Mouse (Mus musculus) small intestine, adult 2 months (tissue): ENCODE results near the gene Cyp4f17. TPM values are rescaled to one million over a fixed set of nuclear protein-coding genes. Genes with fewer than 3 reads are reported as not detected.
A peak's percentile ranks its signal among the peaks of the same experiment; 100 is the strongest.
"Not testable (repeated sequence)": the region's sequence is repeated elsewhere in the genome, so short reads cannot be mapped to it uniquely, and the experiment has no call there.

Experiments
- H3K27ac ChIP-seq: fragments of 200-500 bp; 2 replicates; pipeline ENCODE4 v1.5.1; 2012; ENCODE audit warnings: low read depth, low read length, control low read depth, inconsistent platforms; ENCODE audit not compliant: insufficient read depth
- H3K27me3 ChIP-seq: fragments of 200-500 bp; 2 replicates; pipeline ENCODE4 v1.6.1; 2012; ENCODE audit warnings: mild to moderate bottlenecking, moderate library complexity, low read length, inconsistent platforms; ENCODE audit not compliant: control insufficient read depth, insufficient read depth
- H3K36me3 ChIP-seq: fragments of 200-500 bp; 2 replicates; pipeline ENCODE4 v1.6.1; 2012; ENCODE audit warnings: mild to moderate bottlenecking, low read length, control low read depth, inconsistent platforms; ENCODE audit not compliant: control insufficient read depth, insufficient read depth
- H3K4me1 ChIP-seq: fragments of 200-500 bp; 2 replicates; pipeline ENCODE4 v1.6.1; 2012; ENCODE audit warnings: low read length, inconsistent platforms, mixed read lengths; ENCODE audit not compliant: control insufficient read depth, insufficient read depth, insufficient read length
- H3K4me3 ChIP-seq: fragments of 200-500 bp; 2 replicates; pipeline ENCODE4 v1.5.1; 2012; ENCODE audit warnings: low read depth, mild to moderate bottlenecking, control low read depth, inconsistent platforms, low read length, moderate library complexity
- CTCF ChIP-seq: fragments of 200-500 bp; IDR thresholded peaks from 2 replicates; pipeline ENCODE4 v1.5.1; 2012; ENCODE audit warnings: low read depth, mild to moderate bottlenecking, control low read depth, inconsistent platforms, low read length, moderate library complexity, mixed read lengths; ENCODE audit not compliant: insufficient replicate concordance, insufficient read length; ENCODE audit errors: extremely low read depth
- POLR2A ChIP-seq: fragments of 200-500 bp; IDR thresholded peaks from 2 replicates; pipeline ENCODE4 v1.6.1; 2012; ENCODE audit warnings: low read depth, mild to moderate bottlenecking, control low read depth, inconsistent platforms, low read length, moderate library complexity
- WGBS: fragments of 180-500 bp; shearing (Covaris S2); methylation state at CpG from one replicate; pipeline ENCODE4 v1.1.7; 2018; 5-methylcytosine and 5-hydroxymethylcytosine counted together
- polyA plus RNA-seq: library from polyadenylated mRNA; depleted of rRNA; stranded (reverse); fragments of >200 nt; gene quantifications from 2 replicates; pipeline ENCODE4 v1.2.3, GENCODE M21; 2012; rRNA removed

Cyp4f17 gene
- polyA plus RNA-seq, 1 experiment: 2.5 TPM

DNA sequence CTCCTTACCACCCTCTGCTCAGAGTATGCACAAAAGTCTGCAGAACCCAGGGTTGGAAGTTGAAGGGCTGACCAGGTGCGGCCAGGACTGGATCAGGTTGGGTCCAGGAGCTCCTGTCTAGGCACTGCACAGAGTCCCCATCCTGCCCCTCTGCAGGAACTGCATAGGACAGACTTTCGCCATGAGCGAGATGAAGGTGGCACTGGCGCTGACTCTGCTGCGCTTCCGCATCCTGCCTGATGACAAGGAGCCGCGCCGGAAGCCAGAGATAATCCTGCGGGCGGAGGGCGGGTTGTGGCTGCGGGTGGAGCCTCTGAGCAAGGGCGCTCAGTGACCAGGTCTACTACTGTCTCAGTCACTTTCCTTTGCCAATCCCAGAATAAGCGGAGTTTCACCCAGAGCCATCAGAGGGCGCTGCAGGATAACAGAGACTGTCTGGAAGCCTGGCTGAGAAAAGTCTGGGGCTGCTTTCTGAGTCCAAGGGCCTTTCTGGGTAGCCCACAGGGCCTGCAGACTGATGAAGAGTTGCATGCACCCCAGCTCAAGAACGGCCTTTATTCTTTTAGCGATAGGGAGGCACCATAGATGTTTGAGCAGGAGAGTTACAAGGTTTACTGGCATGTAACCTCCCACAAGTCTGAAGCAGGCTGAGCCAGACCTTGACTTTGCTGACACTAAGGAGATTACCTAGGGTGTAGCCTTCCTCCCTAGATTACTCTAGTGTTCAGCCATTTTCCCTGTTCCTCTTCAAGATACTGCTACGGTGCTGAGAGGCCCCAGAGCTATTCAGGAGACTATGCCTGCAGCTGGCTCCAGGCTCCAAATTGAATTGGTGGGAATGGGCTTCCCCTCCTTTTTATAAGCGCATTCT, 45.3 kb downstream of the Cyp4f17 start:
- Histone ChIP-seq H3K27ac (peak overlapping the region; percentile 8; the same call in 1 of the 2 replicates), H3K4me1 (peaks cover 2% of the 10 kb centered on the region; the same call in 1 of the 2 replicates), H3K36me3 (peaks cover 10% of the 10 kb centered on the region), H3K4me3 (peak overlapping the region; percentile 57), H3K27me3 (no peaks in the 10 kb centered on the region)
- WGBS: 15% methylated on average over 20 of the region's 20 CpGs
- TF ChIP-seq POLR2A (peak; percentile 29; the same call in 1 of the 2 replicates), CTCF (peak; percentile 73; the same call in 1 of the 2 replicates)

GRCm38 (mm10) chr17:32553016-32553415, 47.2 kb downstream of the Cyp4f17 start:
- not testable (repeated sequence) for H3K4me1 ChIP-seq, H3K4me3 ChIP-seq, H3K36me3 ChIP-seq, H3K27ac ChIP-seq, H3K27me3 ChIP-seq
- WGBS: 72% methylated on average over 1 of the region's 1 CpGs

- H3K4me1 ChIP-seq, H3K4me3 ChIP-seq, H3K27ac ChIP-seq, H3K27me3 ChIP-seq, H3K36me3 ChIP-seq: not testable (repeated sequence)
- 68% methylated on average over 9 of the region's 9 CpGs for WGBS
Measured at GRCm38 (mm10) chr17:32554368-32554767, 48.5 kb downstream of the Cyp4f17 start.

GRCm38 (mm10) chr17:32563301-32563700, 57.5 kb downstream of the Cyp4f17 start:
- not testable (repeated sequence) for H3K4me3 ChIP-seq, H3K36me3 ChIP-seq, H3K27me3 ChIP-seq, H3K27ac ChIP-seq, H3K4me1 ChIP-seq
- 80% methylated on average over 2 of the region's 2 CpGs for WGBS

DNA sequence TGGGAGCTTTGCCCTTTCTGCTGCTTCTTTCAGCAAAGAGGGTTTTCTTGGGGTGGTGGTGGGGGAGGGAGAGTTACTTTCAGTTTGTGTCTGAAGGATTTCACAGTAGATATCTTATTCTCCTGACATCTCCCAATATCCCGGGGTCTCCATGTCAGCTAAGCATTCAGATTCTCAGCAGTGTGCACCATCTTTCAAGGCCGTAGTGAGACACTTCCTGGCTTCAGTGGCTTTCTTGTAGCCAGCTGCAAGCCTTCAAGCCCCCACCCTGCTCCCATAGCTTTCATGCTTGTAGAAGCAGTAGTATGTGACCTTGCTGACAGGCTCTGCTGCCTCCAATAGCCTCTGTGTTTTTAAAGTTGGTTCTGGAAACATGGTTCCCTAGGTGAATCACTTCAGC, 67.4 kb downstream of the Cyp4f17 start:
- not testable (repeated sequence) for H3K4me1 ChIP-seq, H3K4me3 ChIP-seq, H3K27me3 ChIP-seq, H3K36me3 ChIP-seq, H3K27ac ChIP-seq
- 76% methylated on average over 2 of the region's 2 CpGs for WGBS

DNA sequence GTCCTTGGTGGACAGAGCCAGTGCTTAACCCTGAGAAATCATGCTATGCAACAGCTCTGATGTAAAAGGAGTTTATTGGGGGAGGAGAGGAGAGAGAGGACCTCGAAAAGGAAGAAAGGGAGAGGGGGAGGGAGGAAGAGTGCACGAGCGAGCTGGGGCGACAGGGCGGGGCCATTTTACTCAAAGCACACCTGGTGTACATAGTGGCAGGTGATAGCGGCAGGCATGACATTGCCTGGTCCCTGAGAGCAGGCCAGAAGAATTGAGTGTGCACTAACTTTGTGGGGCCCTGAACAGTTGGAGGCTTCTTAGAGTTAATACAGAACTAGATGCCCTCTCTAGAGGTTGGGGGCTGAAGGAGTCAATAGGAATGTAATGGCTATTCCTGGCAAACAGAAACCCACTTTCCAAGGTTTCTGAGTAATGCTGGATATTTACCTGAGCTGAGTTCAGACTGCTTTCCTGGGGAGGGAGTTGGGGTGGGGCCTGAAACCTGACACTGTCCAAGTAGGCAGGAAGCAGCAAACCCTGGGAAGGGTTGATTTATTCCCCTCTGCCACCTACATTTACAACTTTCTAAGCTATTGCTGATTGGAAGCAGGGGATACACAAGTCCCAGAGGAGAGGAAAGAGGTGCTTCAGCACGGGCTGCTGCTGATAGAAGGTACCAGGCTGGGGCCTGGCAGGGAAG, 71.8 kb downstream of the Cyp4f17 start:
- TF ChIP-seq POLR2A: no peak
- no peak for TF ChIP-seq CTCF
- Histone ChIP-seq H3K36me3 (no peaks in the 10 kb centered on the region), H3K4me1 (peaks cover 7% of the 10 kb centered on the region; the same call in 1 of the 2 replicates), H3K27ac (no peak overlapping the region), H3K27me3 (no peaks in the 10 kb centered on the region), H3K4me3 (no peak overlapping the region)
- WGBS: 24% methylated on average over 7 of the region's 7 CpGs

Other genes with a start within 250 kb of the Cyp4f17 start
- 36.7 and 64.7 TPM in 2 replicates for gene Brd4, start 221.3 kb upstream of the Cyp4f17 start, polyA plus RNA-seq
- gene Akap8, start 184.8 kb upstream of the Cyp4f17 start, polyA plus RNA-seq: 23.5 and 28.6 TPM in 2 replicates
- 42.3 and 83.7 TPM in 2 replicates for gene Akap8l, start 155.4 kb upstream of the Cyp4f17 start, polyA plus RNA-seq
- 15.5 and 26.1 TPM in 2 replicates for gene Wiz, start 116.6 kb upstream of the Cyp4f17 start, polyA plus RNA-seq
- gene Rasal3, start 102.5 kb upstream of the Cyp4f17 start, polyA plus RNA-seq: 10.3 and 16.0 TPM in 2 replicates
- 4.7 and 8.0 TPM in 2 replicates for gene Pglyrp2, start 81.9 kb upstream of the Cyp4f17 start, polyA plus RNA-seq
- gene Cyp4f39, start 53.3 kb upstream of the Cyp4f17 start, polyA plus RNA-seq: 0.65 and 1.0 TPM in 2 replicates
- gene Cyp4f16, start 30.5 kb downstream of the Cyp4f17 start, polyA plus RNA-seq: 69.4 and 140 TPM in 2 replicates
- gene Cyp4f37, start 115.3 kb downstream of the Cyp4f17 start, polyA plus RNA-seq: not detected in 2 replicates
- gene Cyp4f40, start 152.8 kb downstream of the Cyp4f17 start, polyA plus RNA-seq: 20.5 and 87.7 TPM in 2 replicates
- gene Cyp4f15, start 179.6 kb downstream of the Cyp4f17 start, polyA plus RNA-seq: 0.57 and 2.3 TPM in 2 replicates